Mouse (Mus musculus) thymus, postnatal 36 days (tissue): Measurements from ENCODE around the gene Gm21913.
"Not testable (repeated sequence)": the region's sequence is repeated elsewhere in the genome, so short reads cannot be mapped to it uniquely, and the experiment has no call there.

Experiments
- DNase-seq, 2 experiments: peaks; one replicate each; pipeline ENCODE4 v3.0.0; 2022; ENCODE audit warnings: mixed read lengths in 2 of 2

Gm21913 gene

GRCm38 (mm10) chrY:74623596-74623995 lies at the start of gene Gm21913:
Gene Gm21913 (plus strand): TSS chrY:74623896.
- not testable (repeated sequence) for DNase-seq
